ENCODE assay signal across 8 mouse cellular contexts in genomic region chr12:69196444-69197377, GRCm38 (mm10). TPM values are rescaled to one million over a fixed set of nuclear protein-coding genes. Genes with fewer than 3 reads are reported as not detected.
DNase-seq lines count a peak whose midpoint lies in the region; ATAC-seq and TF ChIP-seq lines count a peak whose summit lies in the region.

Gene Gm49383 (minus strand): TSS chr12:69197104.

- peak; percentile 60 for DNase-seq in thymus, adult 2 months
- DNase-seq in thymus, postnatal 36 days: no peak
- peak; percentile 93 for DNase-seq in embryo, embryonic 11 days
- DNase-seq in gastrocnemius, postnatal 25 days: peak; percentile 50

- no peaks in the 10 kb centered on the region for H3K27me3 ChIP-seq in thymus, adult 2 months (ENCODE audit: control insufficient read depth, insufficient read depth, low read length)
- no peaks in the 10 kb centered on the region for H3K27me3 ChIP-seq in intestine, embryonic 15.5 days (replicated peaks)
- H3K27me3 ChIP-seq in limb, embryonic 12.5 days: no peaks in the 10 kb centered on the region
- no peaks in the 10 kb centered on the region for H3K27me3 ChIP-seq in midbrain, embryonic 13.5 days
- no peaks in the 10 kb centered on the region for H3K27me3 ChIP-seq in small intestine, adult 2 months (ENCODE audit: control insufficient read depth, insufficient read depth, low read length)

- peak within 1 kb of the TSS; percentile 6; the same call in 1 of the 2 replicates for H3K27ac ChIP-seq in thymus, adult 2 months (ENCODE audit: control insufficient read depth, insufficient read depth, low read length)
- peak within 1 kb of the TSS; percentile 92 for H3K27ac ChIP-seq in intestine, embryonic 15.5 days
- peak within 1 kb of the TSS; percentile 91 for H3K27ac ChIP-seq in limb, embryonic 12.5 days
- H3K27ac ChIP-seq in midbrain, embryonic 13.5 days: peak within 1 kb of the TSS; percentile 89
- peak within 1 kb of the TSS; percentile 60 for H3K27ac ChIP-seq in small intestine, adult 2 months (ENCODE audit: insufficient read depth, low read depth, low read length)

- under 1% methylated on average over 75 of the region's 75 CpGs for WGBS in thymus, adult 2 months
- WGBS in intestine, embryonic 15.5 days: under 1% methylated on average over 75 of the region's 75 CpGs
- under 1% methylated on average over 75 of the region's 75 CpGs for WGBS in limb, embryonic 12.5 days
- WGBS in midbrain, embryonic 13.5 days: under 1% methylated on average over 75 of the region's 75 CpGs
- whole genome bisulfite sequencing in small intestine, adult 2 months: under 1% methylated on average over 75 of the region's 75 CpGs

- H3K4me3 ChIP-seq in thymus, adult 2 months (ENCODE audit: control insufficient read depth, insufficient read depth, low read length): peak within 1 kb of the TSS; percentile 99
- H3K4me3 ChIP-seq in intestine, embryonic 15.5 days (replicated peaks): peak within 1 kb of the TSS; percentile 69
- peak within 1 kb of the TSS; percentile 92 for H3K4me3 ChIP-seq in limb, embryonic 12.5 days (replicated peaks)
- H3K4me3 ChIP-seq in midbrain, embryonic 13.5 days (replicated peaks): peak within 1 kb of the TSS; percentile 96
- H3K4me3 ChIP-seq in small intestine, adult 2 months (ENCODE audit: low read depth, low read length): peak within 1 kb of the TSS; percentile 80

- no peaks in the 10 kb centered on the region for H3K36me3 ChIP-seq in thymus, adult 2 months (ENCODE audit: control insufficient read depth, insufficient read depth, low read length)
- H3K36me3 ChIP-seq in intestine, embryonic 15.5 days: no peaks in the 10 kb centered on the region
- peaks cover 28% of the 10 kb centered on the region for H3K36me3 ChIP-seq in limb, embryonic 12.5 days
- peaks cover 13% of the 10 kb centered on the region for H3K36me3 ChIP-seq in midbrain, embryonic 13.5 days
- peaks cover 6% of the 10 kb centered on the region for H3K36me3 ChIP-seq in small intestine, adult 2 months (ENCODE audit: control insufficient read depth, insufficient read depth, low read length)

- peak; percentile 73; the same call in 1 of the 2 replicates for TF ChIP-seq POLR2A in thymus, adult 2 months (IDR thresholded peaks at IDR 0.05; ENCODE audit: control insufficient read depth, extremely low read depth, insufficient read depth, low read length, poor library complexity)
- TF ChIP-seq POLR2A in small intestine, adult 2 months (IDR thresholded peaks at IDR 0.05; ENCODE audit: low read depth, low read length): peak; percentile 57; the same call in 1 of the 2 replicates

- H3K4me1 ChIP-seq in thymus, adult 2 months (replicated peaks; ENCODE audit: control insufficient read depth, insufficient read depth, low read length): peaks cover 3% of the 10 kb centered on the region; the same call in 1 of the 2 replicates
- peaks cover 13% of the 10 kb centered on the region; the same call in 1 of the 2 replicates for H3K4me1 ChIP-seq in intestine, embryonic 15.5 days (replicated peaks)
- peaks cover 22% of the 10 kb centered on the region for H3K4me1 ChIP-seq in limb, embryonic 12.5 days (replicated peaks)
- H3K4me1 ChIP-seq in midbrain, embryonic 13.5 days (replicated peaks): peaks cover 31% of the 10 kb centered on the region
- peaks cover 2% of the 10 kb centered on the region; the same call in 1 of the 2 replicates for H3K4me1 ChIP-seq in small intestine, adult 2 months (ENCODE audit: control insufficient read depth, insufficient read depth, insufficient read length, low read length)

- H3K9me3 ChIP-seq in intestine, embryonic 15.5 days: no peaks in the 10 kb centered on the region
- no peaks in the 10 kb centered on the region for H3K9me3 ChIP-seq in limb, embryonic 12.5 days
- H3K9me3 ChIP-seq in midbrain, embryonic 13.5 days: no peaks in the 10 kb centered on the region

- ATAC-seq in intestine, embryonic 15.5 days: peak; percentile 86
- peak; percentile 56 for ATAC-seq in limb, embryonic 12.5 days (ENCODE audit: insufficient number of reproducible peaks, insufficient read depth, low FRiP score, low TSS enrichment, low read depth)
- ATAC-seq in midbrain, embryonic 13.5 days: peak; percentile 90

- no peak for TF ChIP-seq CTCF in thymus, adult 2 months (IDR thresholded peaks at IDR 0.05; ENCODE audit: borderline replicate concordance, control insufficient read depth, extremely low read depth, insufficient read depth, low read length, poor library complexity)
- no peak for TF ChIP-seq CTCF in small intestine, adult 2 months (IDR thresholded peaks at IDR 0.05; ENCODE audit: extremely low read depth, insufficient read length, insufficient replicate concordance, low read depth, low read length)

- H3K4me2 ChIP-seq in intestine, embryonic 15.5 days (replicated peaks): peak within 1 kb of the TSS; percentile 93
- H3K4me2 ChIP-seq in limb, embryonic 12.5 days: peak within 1 kb of the TSS; percentile 95
- peak within 1 kb of the TSS; percentile 96 for H3K4me2 ChIP-seq in midbrain, embryonic 13.5 days (replicated peaks)

- peak within 1 kb of the TSS; percentile 70 for H3K9ac ChIP-seq in intestine, embryonic 15.5 days
- peak within 1 kb of the TSS; percentile 86 for H3K9ac ChIP-seq in limb, embryonic 12.5 days (replicated peaks)
- peak within 1 kb of the TSS; percentile 89 for H3K9ac ChIP-seq in midbrain, embryonic 13.5 days (replicated peaks)

RNA-seq across cellular contexts. Expression of gene Gm49383, which starts in this region (rescaled TPM):
- polyA plus RNA-seq in thymus, adult 2 months (2012; rRNA removed): 5.5 and 9.5 TPM in 2 replicates
- 1 to 10 TPM; 1.7 to 1.8 TPM for total RNA-seq in gastrocnemius, postnatal 25 days (2021)
- polyA plus RNA-seq in intestine, embryonic 15.5 days (2015; fragmentation: Nextera tagmentation; extraction: Ambion mirVana): 25.4 and 28.6 TPM in 2 replicates
- polyA plus RNA-seq in limb, embryonic 12.5 days (2016; fragmentation: Nextera tagmentation; extraction: Ambion mirVana): 37.9 and 40.8 TPM in 2 replicates
- 20.7 and 24.5 TPM in 2 replicates for polyA plus RNA-seq in midbrain, embryonic 13.5 days (2015; fragmentation: Nextera tagmentation; extraction: Ambion mirVana)
- 0.51 and 1.6 TPM in 2 replicates for polyA plus RNA-seq in small intestine, adult 2 months (2012; rRNA removed)

Comparison
In these comparisons a context has a peak if more than half of its experiments do, and no peak if none do; other contexts are left out.
1. DNase-seq: peak in thymus, adult 2 months (single experiment), embryo, embryonic 11 days (single experiment) and gastrocnemius, postnatal 25 days (single experiment); none in thymus, postnatal 36 days (0 of 2).
2. H3K27ac ChIP-seq: peak in every context shown above with its lines; median percentile 92 in intestine, embryonic 15.5 days; 91 in limb, embryonic 12.5 days; 89 in midbrain, embryonic 13.5 days; 60 in small intestine, adult 2 months; 6 in thymus, adult 2 months.
3. Peak in every context shown above with its lines, with median percentiles within 50 percentile points of each other: H3K4me3 ChIP-seq, ATAC-seq, H3K4me2 ChIP-seq and H3K9ac ChIP-seq.